Mouse (Mus musculus) cerebral cortex, adult 2 months (tissue): Measurements from ENCODE around the gene Rfx3.

Experiments used
- WGBS: fragments of 180-500 bp; shearing (Covaris S2); methylation state at CpG from one replicate; pipeline ENCODE4 v1.1.7; 2018; 5-methylcytosine and 5-hydroxymethylcytosine counted together

The Rfx3 gene

DNA sequence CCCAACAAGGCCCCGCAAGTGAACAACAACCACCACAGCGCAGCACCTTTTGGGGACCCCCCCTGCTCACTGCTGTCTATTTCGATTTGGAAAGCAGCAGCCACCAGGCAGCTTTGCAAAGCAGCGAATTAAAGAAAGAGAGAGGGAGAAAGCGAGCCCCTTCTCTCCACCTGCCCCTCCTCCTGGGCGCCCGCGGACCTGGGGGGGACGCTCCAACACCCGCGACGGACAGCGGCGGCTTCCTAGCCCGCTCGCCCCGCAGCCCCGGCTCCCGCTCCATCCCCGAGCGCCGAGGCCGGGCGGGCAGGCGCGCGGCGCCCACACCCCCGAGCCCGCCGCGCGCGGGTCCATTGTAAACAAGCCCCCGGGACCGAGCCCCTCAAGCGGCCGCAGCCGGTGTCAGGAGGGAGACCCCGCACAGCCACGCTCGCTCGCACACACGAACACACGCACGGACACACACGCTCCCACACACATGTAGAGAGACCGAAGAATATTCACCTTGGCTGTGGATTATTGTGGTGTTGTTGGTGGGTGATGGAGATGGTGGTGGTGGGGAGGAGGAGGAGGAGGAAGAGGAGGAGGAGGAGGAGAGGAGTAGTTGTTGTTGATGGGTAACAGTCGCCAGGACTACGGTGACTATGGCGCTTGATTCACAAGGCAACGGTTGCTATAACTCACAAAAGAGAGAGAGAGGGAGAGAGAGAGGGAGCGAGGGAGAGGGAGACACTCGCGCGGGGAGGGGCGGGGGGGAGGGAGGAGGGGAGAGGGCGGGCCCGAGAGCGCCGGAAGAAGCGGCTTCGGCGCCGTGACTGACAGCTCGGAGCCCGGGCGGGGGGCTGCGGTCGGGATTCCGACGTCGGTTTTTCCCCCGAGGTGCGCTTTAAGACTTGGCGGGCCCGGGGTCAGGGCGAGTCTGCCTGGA is at the start of gene Rfx3:
Gene Rfx3, minus strand, starts transcription at position 696 of the 925 bp plus-strand sequence.
- WGBS, result under 1% methylated on average over 77 of the region's 78 CpGs

DNA sequence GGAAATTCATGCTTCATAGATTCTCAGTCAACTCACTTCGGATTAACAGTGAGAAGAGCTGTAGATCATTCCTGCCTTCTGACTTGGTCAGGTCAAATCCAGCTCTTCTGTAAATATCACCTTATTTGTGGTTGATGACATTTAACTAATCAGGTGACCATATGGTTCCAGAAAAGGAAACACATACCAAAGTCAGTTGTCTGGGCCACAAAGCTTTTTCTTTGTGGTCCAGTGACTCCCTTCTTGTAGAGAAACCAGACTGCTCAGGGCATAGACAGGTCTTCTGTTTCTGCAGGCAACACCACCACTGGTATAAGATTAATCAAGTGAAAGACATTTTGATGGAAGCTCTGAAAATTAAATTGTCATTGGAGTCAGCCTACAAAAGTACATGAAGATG is 41.1 kb upstream of the Rfx3 start:
- WGBS, result 94% methylated on average over 1 of the region's 1 CpGs

DNA sequence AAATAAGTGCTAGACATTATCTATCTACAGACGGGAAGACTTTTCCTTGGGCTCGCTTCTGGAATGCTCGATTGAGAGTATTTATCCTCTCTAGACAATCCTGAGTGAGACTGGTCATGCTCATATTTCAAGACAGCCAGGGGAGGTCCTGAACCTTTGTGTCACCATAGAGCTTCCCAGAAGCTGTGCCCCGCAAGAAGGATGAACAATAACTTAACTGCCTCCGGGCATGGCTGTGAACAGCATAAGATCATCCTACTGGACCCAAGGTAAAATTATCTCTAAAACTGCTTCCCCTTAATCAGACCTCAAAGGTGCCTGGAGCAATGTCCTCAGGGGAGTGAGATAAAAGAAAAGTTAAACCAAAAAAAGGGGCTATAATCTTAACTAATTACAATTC is 40.6 kb upstream of the Rfx3 start:
- WGBS, result 88% methylated on average over 5 of the region's 5 CpGs

DNA sequence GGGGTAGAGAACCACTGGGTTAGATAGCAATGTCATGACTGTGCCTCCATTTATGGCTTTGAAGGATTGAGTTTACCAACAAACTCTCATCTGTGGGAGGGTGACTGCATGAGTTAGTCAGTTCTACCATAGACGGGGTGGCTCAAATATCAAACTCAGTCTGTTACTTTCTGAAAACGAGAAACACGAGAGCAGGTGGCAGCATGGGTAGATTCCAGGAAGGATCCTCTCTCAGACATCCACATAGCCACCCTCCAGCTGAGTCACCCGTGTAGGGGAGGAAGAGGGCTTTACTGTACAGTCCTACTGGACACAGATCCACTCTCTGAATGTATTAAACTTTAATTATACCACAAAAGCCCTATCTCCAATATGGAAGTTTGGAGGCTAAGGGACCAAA is 38.3 kb upstream of the Rfx3 start:
- WGBS, result 66% methylated on average over 4 of the region's 4 CpGs

DNA sequence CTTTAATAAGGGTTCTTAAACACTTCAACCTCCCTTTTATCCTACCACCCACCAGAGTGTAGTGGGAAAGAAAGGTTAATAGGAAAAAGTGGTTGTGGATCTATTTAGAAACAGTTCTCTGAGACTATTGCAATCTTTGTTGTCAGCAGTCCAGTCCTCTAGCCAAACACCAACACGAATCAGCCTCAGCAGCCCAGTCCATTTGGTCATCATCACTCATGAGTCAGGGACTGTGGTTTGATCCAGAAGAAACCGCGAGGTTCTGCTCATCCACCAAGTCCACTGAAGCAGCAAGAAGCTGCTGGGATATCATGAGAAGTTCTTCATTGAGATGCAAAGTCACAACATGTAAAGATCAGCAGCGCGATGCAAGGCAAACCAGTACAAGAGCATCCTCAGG is 35.8 kb upstream of the Rfx3 start:
- 94% methylated on average over 5 of the region's 5 CpGs for WGBS

DNA sequence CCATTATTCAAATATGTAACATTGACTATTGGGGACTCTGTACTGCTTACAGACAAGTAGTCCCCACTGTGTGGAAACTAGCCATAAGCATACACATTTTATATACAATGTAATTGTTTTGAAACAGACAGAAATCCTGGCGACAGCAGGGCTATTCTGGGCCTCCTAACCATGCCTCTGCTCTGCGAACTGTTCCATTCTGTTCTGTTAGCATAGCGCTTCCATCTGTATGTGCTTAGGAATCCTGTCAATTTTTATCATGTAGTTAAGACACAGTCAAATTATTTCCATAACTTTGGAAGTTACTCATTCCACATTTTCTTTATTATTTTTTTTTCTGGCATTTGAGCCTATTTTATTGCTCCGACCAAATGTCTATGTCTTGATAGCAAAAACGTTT is 34.0 kb upstream of the Rfx3 start:
- 68% methylated on average over 5 of the region's 5 CpGs for WGBS

DNA sequence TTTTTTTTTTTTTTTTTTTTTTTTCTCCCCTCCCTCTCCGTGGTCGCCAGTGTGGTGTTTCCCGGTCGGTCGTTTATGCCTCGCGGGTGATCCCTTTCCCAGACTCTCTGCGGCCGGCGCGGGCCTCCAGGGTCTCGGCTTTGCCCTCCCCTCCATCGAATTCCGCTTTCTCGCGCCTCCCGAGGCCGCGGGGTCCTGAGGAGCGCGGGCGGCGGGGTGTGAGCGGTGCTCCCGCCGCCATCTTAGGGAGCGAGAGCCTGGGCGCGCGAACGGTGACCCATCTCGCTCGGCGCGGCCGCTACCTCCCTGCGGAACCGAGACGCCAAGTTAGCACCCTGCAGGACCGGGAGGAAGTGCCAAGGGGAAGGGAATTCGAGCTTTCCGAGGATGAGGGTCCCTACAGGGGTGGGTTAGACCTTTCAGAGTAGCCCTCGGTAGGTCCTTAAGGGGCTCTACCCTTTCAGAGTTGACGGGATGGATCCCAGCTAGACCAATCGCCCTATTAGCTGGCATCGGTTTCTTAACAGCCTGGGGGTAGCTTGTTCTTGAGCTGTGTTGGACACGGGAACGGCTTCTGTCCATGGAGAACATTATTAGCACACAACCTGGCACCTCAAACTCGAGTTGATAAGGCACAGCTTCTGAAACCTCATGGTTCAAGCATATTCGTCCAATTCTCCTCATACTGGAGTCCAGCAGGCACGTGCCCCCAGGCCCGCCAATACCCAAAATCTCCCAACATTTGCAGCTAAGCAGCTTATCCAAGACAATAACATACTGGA is 943 bp upstream of the Rfx3 start:
- WGBS, result under 1% methylated on average over 52 of the region's 52 CpGs

DNA sequence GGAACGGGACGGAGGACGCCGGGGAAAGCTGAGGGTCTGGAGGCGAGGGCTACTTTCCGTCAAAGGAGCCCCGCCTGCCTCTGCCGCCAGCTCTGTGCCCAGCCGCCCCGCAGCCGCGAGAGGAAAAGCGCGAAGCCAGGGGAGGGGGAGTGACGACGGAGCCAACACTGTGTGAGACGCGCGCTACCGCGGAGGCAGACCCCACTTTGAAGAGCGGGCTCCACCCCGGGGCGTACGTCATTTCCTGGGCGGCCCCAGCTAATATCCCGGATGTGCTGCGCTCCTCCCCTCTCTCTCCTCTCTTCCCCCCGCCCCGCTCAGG is 391 bp upstream of the Rfx3 start:
- WGBS, result under 1% methylated on average over 28 of the region's 30 CpGs

DNA sequence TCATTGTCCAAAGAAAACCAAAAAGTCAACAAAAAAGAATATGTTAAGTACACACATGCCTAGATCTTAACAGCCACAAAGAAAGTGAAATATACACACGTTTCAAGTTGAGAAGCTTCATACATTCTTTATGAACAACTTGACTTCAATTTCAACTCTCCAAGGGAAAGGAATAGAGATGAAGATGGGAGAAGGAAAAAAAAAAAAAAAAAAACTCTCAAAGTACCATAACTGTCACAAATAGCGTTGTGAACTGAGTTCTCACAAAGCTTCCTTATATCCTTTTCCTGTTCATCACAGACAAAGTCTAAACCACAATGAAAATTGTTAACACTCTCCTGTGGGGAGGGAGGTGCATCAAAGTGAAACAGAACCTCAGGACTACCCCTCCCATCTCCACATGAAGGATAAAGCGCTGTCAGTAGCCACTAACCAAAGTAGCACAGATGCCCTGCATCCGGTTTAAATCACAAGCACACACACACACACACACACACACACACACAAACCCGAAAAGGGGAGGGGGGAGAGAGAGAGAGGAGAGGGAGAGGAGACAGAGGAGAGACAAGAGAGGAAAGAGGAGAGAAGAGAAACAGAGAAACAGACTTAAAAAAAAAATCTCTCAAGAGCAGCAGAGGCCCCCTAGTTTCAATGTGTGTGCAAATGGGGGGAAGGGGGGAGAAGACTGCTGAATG is 1.2 kb downstream of the Rfx3 start:
- 2% methylated on average over 5 of the region's 5 CpGs for WGBS

DNA sequence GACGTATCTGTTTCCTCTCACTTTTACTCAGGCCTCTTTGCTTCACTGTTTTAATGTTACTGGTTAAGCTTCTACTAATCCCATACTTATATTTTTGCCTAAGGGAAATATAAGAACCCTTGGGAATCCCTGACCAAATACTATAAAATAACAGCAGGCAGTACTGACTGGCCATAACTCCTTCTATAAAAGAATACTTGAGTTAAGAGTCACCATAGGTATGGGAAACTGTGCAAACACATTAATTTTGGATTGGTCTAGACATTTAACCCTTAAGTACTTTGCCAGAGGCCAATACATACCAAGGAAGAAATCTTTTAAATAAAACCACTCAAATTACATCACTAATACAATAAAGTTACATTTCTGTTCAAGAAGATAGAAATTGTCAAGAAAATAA is 6.8 kb downstream of the Rfx3 start:
- 66% methylated on average over 1 of the region's 1 CpGs for WGBS

DNA sequence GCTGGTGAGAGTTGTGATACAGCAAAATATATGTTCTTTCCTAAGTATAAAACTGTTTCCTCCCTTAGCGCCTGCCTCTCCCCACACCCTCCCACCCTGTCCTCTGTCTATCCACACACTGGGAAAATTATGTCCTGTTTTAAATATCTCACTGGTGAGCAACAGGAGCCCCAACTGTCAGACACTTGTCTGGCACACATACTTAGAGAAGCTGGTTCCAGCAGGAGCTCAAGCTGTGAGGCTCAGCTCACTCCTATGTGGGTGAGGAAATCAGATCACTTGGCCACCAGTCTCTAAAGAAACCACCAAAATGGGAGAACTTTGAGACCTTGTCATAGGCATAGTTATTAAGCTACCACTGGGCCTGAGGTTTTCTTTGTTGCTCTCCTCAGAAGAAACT is 7.5 kb downstream of the Rfx3 start:
- 66% methylated on average over 1 of the region's 1 CpGs for WGBS

DNA sequence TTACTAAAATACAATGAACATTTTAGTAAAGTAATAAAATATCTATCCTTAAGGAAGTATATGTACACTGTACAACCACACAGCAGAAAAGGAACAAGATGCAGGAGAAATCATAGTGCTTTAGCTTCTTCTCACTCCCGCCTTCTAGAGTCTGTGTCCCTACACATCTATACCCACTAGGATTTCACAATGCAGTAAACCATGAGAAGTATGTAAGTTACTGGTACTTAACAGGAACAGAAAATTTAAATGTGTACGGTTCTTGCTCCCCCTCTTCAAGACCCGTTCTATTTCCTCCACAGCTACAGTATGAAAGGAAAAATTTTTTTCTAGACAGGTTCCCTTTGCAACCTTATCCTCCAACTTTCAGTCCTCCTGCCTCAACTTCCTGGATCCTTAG is 8.3 kb downstream of the Rfx3 start:
- 58% methylated on average over 3 of the region's 3 CpGs for WGBS

DNA sequence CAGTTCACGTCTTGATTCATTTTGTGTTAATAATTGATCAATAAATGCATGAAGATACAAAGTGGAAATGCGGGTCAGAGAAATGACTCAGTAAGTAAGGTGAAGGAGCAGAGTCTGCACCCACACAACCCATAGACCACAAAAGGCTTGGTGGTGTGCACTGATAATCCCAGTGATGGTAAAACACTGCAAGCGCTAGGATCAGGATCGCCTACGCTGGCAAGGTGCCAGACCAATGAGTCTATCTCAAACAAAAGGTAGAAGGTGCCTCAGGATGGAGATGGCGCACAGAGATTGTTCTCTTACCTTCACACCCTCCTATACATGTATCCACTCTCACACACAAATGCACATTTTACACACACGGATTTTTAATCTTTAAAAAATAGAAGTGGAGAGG is 18.2 kb downstream of the Rfx3 start:
- WGBS, result 77% methylated on average over 7 of the region's 7 CpGs

DNA sequence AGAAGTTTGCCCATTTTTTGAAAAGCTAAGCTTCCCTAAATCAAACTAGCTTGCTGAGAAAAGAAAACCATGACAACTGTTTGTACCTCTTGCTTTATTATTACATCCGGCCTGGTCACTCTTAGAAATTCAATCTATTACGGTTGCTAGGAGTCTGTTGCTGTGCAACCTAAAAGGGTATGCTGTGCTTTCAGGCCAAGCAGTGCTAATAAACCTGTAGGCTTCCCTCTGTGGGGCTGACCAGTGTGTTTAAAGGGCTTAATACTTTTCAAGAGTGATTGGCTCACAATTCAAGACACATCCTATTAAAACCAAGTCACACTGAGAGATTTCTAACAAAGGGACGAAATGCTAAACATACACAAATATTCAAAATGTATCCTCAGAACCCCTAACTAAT is 22.2 kb downstream of the Rfx3 start:
- 56% methylated on average over 3 of the region's 3 CpGs for WGBS

DNA sequence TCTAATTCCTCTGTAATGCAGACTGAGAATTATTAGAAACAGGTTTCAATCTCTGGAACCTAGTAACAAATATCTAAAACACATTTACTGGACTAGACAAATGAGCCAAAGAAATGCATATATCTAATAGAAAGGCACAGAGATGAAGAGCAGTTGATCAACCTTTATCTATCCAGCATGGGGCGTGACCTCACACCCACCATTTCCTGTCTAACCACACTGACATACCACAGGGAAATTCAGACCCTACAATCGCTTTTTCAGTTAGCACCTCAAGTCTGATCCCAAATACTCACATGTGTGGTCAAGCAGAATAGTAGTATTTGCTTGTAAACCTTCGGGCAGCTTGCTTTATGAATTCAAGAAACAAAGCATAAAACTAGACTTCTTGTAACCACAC is 43.4 kb downstream of the Rfx3 start:
- 89% methylated on average over 3 of the region's 3 CpGs for WGBS

DNA sequence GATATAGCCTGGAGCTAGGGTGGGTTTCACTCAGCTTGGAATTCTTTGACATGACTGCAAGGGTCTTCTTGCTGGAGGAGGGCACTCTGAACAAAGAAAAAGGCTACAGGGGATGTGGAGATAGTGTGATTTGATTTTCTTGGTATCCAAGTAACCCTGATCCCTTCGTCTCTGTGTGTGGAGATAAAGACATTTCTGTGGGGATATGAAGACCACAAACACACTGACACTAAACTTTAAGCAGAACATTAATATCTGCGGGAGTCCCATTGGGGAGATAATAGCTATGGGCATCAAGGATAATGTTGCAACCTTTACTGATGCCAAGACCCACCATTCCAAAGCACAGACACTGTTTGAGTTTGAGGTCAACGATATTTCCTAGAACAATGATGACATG is 49.7 kb downstream of the Rfx3 start:
- 88% methylated on average over 3 of the region's 3 CpGs for WGBS

DNA sequence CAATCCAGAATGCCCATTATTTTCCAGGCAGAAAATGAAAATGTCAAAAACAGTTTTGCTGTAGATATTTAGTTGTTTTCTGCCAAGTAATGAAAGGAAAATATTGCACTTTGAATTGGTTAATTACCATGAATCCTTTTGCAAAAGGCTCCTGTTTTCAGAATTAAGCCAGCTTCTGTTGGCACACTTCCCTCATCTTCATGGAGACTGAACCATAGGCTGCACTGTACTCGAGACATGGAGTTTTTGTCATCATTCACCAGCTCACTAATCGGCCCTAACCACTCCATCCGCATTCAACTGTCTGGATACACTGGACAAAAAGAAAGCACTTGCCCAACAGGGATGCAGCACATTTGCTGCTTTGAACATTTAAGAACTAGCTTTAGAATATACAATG is 75.5 kb downstream of the Rfx3 start:
- 40% methylated on average over 3 of the region's 3 CpGs for WGBS

DNA sequence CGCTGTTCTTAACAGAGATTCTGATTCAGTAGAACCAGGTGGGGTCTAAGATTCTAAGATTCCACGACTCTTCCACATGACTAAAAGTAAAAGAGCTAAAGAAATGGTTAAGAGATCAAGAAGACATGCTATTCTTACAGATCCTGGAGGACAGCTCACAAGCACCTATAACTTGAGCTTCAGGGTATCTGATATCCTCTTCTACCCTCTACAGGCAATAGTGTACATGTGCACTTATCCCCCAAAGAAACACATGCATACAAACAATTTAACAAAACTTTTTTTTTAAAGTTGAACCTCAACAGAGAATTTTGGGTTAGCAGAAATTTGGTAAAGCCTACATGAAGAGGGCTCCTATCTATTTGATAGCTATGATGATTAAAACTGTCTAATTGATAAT is 79.8 kb downstream of the Rfx3 start:
- WGBS, result 81% methylated on average over 2 of the region's 2 CpGs

DNA sequence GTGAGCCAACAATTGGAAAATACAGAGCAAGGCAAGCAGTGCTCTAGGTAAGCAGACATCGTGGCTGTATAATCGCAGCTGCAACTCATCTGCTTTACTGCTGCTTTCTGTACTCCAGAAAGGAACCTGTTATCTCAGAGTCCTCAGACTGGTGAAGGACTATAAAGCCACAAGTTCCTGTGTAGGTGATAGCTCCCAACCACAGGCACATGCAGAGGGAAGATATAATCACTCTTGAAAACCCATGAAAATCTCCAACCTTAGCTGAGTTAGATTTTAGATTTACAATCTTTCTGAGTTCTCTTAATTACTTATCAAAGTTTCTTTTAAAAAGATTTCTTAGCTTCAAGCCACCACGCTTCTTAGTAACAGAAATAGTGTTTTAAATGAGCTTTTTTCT is 84.6 kb downstream of the Rfx3 start:
- WGBS, result 71% methylated on average over 3 of the region's 3 CpGs

DNA sequence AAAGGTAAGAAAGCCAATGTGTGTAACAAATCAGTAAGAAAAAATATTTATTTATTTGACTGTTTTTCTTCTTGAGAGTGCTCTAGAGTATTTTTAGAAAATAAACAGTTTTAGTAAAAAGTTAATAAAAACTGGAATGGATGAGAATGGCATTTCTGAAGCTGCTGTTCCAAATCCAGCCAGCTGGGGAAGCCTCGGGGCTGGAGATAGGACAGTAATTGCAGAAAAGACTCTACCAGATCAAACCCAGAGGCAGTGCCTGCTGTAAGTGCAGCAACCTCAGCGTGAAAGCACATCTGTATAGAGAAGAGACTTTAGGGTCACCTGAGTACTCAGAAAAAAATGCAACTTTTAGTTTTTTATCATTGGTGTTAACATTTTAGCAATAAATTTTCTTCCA is 91.9 kb downstream of the Rfx3 start:
- WGBS, result 45% methylated on average over 2 of the region's 2 CpGs

DNA sequence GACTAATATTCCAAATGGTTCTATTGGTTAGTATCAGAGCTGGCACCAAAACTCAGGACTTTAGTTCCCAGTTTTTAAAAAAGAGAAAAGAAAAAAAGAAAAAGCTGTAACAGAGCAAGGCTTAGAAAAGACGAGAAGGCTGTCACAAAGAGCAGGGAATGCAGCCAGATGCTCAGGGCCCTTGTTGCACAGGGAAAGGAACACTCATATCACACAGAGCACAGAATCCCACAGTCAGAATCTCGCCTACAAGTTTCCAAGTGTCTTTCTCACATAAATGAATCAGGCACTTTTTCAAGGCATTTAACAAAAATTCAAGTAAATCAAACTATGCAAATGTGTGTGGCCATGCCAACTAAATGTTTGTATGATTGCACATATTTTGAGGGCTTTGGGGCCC is 94.5 kb downstream of the Rfx3 start:
- WGBS, result 23% methylated on average over 2 of the region's 2 CpGs

DNA sequence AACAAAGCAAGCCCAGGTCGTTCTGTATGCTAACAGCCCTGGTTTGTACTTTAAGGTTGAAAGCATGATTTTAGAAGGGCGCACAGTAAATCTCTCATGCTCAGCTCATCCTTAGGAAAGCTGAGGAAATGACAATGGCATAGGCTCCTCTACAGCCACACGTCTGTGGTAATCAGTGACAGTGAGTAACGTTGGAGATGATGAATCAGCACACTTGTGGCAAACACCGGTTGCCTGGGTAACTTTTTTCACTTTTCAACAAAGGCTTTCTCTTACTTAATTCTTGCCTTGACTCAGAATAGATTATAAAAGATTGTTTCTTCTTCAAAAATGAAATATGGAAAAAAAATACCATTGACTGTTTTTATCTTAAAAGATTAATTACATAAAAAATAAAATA is 104.0 kb downstream of the Rfx3 start:
- 54% methylated on average over 5 of the region's 5 CpGs for WGBS

DNA sequence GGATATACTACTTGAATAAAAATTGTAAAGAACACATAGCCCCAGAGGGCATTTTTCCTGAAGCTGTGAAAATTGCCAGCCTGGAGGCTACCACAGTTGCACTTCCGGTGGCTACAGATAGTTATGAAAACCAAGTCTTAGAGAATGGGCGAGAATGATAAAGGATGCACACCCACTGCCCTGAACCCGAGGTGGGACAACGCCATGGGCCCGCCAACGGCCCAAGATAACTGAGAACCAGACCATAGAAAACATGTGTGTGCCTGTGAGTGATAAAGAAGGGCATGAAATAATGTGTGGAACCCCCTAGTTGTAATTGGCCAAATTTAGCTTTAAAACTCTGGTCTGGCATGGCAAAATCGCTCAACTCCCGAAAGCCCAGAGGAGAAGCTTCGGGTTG is 105.0 kb downstream of the Rfx3 start:
- 96% methylated on average over 9 of the region's 9 CpGs for WGBS
